Mouse (Mus musculus) left cerebral cortex, adult 8-10 months (tissue): ENCODE results near the gene Gm20388. TPM values are rescaled to one million over a fixed set of nuclear protein-coding genes. Genes with fewer than 3 reads are reported as not detected.

Experiments
- DNase-seq, 2 experiments: peaks; one replicate each; pipeline ENCODE4 v3.0.0; 2022; ENCODE audit warnings: low spot score in 2 of 2
- total RNA-seq, 4 experiments: library from RNA; stranded (reverse); gene quantifications; 2 replicates each; pipeline ENCODE4 v1.2.4; 2022

The Gm20388 gene
- total RNA-seq, 4 experiments from 2014 or later, result 10.4 to 20.8 (median 16.4) TPM

DNA sequence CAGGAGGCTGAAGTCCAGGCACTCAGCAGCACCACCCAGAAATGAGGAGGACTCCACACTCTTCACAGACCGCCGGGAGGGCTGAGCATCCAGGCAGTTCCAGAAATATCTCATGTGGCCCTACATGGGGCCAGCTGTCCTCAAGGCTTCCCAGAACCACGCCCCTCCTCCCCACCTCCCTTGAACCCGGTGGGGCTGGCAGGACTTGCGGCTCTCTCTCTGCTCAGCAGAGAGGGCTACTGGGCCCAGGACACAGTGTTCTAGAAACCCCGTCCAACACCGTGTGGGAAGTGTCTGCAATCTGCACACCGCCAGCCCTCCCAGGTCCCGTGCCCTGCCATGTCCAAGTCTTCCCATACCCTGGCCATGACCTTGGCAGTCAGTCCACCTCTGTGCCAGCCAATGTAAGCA is 1652.3 kb downstream of the Gm20388 start:
- no peak for DNase-seq

DNA sequence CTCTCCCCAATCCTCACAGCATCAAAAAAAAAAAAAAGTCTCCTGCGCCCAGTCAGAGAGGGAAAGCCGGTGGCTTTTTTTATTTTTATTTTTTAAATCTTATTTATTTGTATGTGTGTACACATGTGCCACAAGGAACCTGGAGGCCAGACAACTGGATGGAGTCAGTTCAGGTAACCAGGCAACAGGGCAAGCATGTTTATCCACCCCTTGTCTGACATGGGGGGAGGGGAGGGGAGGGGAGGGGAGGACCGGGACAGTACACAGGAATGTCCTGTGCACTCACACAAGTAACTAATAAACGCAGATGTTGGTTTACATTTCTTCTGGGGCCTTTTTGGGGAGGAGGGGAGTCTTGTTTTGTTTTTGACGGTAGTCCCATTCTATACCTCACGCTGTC is 1653.1 kb downstream of the Gm20388 start:
- no peak for DNase-seq

DNA sequence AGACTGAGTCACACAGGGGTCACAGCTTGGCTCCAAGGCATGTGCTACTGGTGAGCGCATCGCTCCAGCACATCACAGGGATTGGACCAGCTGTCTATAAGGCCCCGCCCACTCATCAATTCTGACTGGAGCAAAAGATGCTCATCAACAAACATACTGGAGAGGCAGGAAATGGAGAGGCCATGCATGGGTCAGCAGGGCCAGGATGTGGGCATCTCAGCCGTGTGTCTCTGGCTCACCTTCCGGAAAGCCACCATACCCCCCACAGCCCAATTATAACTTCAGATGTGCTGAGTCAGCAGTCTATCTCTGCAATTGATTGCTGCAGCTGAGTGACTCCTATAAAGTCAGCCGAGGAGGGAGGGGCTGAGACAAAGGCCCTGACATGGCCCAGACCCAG is 1657.7 kb downstream of the Gm20388 start:
- no peak for DNase-seq

DNA sequence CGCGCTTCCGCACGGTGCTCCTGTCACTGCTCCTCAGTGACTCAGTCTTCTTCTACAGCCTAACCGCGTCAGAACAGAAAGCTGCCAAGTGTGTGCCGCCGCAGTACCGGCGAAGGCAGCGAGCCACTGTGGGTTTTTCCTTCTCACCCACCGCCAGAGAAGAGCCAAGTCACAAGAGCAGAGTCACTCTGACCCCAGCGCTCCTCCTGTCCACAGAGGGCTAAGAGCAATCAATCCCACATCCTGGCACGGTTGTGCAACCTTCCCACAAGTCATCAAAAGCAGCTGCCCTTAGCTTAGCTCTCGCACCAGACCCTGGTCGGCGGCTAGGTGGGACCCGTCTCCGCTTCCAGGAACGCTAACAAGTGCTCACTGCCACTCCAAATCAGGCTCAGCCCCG is 1659.7 kb downstream of the Gm20388 start:
- no peak for DNase-seq

DNA sequence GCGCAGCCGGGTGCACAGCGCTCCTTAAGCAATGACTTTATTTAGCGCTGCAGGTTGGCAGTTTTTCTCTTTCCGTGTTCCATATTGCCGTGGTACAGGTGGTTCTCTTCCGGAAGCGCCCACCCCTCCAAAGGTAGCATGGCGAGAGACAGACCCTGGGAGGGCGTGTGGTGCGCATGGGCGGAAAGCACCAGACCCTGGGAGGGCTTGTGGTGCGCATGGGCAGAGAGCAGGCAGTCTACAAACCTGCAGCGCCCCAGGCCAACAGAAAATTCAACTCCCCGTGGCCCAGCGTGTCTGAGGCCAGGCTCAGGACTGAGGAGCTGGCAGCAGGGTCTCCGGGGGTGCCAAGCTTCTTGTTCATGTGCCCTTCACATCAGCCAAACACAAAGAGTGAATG is 1660.2 kb downstream of the Gm20388 start:
- no peak for DNase-seq

DNA sequence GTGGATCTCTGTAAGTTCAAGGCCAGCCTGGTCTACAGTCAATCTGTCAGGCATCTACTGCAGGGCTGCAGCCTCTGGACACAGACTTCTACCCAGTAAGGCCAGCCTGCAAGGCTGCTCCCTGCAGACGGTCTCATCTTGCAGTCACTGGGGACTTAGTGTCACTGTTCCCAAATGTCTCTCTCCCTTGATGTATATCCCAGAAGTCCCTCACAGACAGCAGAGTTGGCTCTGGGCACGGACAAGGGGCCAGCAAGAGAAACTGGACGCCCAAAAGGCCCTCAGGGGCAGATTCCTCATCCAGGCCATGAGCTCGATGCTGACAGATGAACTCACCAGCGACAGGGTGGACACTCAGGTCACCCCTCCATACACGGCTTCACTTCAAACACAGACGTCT is 1661.5 kb downstream of the Gm20388 start:
- no peak for DNase-seq

DNA sequence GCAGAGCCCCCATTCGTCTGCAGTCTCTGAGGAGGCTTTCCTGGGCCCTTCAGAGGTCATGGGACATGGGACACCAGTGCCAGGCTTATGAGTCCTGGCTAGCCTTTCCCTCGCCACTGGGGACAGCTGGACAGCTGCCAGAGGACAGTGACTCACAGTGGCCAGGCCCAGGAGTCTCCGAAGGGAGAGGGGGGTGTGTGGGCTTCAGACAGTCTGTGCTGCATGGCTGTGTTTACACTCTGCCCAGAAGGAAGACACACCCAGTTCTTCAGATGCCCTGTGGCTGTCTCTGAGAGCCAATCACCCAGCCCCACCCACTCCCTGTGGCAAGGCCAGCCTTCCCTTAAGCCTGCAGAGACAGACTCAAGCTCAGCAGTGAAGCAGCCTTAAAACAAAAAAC is 1662.6 kb downstream of the Gm20388 start:
- DNase-seq, result no peak

DNA sequence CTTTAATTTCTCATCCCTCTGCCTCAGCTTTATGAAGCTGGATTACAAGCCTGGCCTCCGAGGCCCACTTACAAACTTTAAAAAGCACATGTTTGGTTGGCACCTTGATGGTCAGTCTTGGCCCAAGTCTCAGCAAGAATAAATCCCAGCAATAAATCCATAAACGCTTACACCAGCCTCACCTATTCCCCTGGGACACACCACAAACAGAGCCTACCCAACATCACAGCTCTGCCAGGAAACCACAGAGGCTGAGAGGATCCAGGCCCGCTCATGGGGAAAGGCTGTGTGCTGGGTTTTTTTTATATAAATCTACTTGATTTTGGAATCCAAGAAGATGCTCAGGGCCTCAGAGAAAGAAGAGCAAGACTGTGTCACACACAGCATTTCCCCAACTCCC is 1665.0 kb downstream of the Gm20388 start:
- DNase-seq, result no peak

DNA sequence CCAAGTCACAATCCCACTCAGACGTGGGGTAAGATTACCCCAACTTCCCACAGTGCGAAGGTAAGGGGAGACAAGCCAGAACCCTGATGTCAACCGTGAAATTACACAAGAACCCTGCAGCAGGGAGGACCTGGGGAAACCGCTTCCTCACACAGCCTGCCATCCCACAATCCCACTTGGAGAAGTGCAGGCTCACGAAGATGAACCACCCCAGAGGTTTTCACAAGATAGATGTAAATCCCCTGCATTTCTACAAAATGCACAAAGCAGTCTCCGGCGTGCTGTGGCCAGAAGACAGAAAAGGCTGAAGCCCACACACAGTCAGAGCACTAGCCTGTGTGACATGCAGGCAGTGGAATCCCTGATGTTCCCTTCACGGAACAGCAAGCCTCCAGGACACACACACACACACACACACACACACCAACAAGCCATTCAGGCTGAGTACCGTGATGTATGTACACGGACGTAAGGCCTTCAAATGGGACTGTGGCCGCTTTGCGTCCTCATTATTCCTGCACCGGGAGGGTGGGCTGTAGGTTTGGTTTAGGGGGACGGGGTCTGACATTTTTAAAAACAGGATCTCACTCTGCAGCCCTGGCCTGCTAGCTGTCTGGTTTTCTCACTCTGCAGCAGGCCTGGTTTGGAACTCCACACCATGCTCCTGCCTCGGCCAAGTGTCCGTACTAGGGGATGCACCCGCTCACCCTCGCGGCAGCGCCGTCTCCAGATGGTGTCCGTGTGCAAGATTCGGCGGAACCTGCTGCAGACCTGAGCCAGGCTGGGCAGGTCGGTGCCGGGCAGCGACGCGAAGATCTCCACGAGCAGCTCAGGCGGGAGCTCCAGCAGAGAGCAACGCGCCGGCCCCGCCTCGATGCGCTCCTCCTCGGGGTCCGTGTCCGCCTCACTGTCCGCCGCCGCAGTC is 1667.4 kb downstream of the Gm20388 start:
- DNase-seq, result no peak

DNA sequence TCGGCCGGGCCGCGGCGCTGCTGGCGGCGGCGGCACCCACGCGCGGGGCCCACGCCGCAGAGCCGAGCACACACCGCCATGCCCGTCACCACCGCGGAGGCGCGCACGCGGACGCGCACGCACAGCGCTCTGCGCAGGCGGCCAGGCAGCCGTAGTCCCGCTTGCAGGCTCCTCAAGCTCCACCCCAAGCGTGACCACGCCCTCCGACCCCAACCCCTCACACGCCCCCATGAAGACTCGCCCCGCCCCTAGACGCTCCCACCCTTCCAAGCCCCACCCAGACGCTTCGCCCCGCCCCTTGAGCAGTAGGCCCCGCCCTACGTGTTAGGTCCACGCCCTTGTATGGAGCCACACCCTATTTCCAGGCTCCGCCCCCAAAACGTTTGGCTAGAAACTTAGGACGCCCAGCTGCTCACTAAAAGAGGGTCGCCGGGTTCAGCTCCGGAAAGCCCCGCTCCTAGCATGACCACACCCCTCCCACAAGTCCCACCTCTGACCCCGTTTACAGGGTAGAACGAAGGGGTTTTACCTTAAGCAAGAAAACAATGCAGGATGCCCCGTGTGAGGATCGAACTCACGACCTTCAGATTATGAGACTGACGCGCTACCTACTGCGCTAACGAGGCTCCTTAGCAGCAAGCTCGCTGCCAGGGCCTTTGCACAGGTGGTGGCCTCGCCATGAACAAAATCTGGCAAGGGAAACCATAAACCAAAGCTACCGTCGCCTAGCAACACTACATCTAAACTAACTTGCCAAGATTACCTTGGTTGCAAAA is 1668.2 kb downstream of the Gm20388 start, which contains the start of gene Fbxo31:
Gene Fbxo31, minus strand, starts transcription at position 131 of the 776 bp plus-strand sequence.
- DNase-seq, result peak; percentile 92 to 99

DNA sequence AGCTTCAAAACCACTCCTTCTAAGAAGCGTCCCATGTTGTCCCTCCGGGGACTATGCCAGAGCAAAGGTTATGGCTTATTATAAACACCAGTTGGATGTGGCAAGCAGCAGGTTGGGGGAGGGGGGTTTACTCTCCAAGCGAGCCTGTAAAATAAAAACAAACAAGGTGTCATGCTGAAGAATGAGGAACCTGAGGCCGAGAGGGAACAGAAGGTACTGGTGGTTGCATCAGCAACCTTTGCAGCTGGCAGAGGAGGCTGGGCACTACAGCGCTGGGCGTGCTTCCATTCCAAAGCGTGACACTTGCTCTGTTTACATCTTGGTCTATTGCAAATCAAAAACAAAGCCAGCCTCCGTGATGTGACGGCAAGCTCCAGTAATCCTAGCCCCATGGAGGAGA is 1669.8 kb downstream of the Gm20388 start:
- DNase-seq, result no peak

DNA sequence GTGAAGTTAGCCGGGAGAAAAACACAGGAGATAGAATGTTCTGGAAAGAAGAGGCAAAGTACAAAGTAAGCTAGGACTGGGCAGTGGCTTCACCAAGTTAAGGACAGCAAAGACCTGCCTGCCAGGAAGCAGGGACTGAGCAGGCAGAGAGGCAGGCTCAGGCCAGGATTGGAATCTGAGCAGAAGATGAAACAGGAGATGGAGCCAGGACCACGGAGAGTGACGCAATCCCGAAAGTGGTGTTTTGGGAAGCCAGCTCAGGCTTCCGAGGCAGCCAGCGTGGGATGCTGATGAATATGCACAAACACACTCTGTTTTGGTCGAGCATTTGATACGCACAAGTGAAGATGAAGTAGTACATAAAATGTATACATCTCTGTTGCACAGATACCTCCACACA is 1673.0 kb downstream of the Gm20388 start:
- no peak for DNase-seq

DNA sequence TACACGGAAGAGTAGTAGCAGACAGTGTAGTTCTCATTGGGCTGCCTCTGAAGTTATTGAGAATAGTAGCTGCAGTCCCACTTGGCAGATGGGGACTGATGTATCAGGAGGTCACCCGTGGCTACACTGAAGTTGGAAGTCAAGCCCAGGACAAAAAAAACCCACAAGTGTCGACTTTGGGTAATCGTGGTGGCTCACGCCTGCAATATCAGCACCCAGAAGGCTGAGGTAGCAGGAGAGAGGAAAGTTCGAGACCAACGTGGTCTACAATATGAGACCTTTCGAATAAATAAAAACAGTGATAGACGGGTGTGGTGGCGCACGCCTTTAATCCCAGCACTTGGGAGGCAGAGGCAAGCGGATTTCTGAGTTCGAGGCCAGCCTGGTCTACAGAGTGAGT is 1674.1 kb downstream of the Gm20388 start:
- no peak for DNase-seq

DNA sequence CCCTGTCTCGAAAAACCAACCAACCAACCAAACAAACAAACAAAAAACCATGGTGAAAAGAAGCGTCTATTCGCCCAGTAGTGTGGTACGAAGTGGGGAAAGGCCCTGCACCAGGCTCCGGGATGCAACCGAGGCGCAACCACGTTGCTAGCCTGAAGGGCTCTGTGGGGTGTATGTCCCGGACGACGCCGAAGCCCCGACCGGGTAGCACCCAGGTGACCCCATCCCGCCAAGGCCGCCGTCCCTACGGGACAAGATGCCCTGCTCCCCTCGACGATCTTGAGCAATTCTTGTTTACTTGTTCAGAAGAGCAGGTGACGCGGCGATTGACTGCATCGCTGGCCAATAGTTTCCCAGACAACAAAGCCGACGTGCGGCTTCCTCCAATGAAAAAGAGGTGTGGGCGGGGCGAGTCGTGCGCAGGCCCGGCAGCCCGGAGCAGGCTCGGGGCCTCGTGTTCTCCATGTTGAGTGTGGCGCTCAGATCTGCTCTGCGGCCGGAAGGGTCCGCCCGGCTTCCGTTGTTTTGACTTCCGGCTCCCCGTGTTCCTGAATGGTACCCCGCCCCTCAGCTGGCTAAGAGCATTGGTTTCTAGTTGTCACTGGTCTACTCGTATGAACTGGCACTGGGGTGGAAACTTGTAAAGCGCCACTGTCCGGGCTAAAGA is 1674.7 kb downstream of the Gm20388 start:
- peak; percentile 97 to 100 for DNase-seq

DNA sequence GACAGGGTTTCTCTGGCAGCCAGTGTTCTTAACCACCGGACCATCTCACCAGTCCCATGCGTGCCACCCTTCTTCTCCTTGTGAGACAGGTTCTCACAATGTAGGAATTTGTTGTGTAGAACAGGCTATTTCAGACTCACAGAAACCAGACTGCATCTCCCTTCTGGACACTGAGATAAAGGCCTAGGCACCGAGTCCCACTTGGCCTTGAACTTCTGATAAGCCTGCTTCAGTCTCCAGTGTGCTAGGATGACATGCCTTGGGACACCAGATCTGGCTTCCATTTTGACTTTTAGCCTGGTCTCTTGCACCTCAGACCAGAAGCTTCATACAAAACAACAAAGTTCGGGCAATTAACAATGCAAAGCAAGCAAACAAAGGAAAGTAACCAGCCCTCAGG is 1678.1 kb downstream of the Gm20388 start:
- DNase-seq, result no peak

DNA sequence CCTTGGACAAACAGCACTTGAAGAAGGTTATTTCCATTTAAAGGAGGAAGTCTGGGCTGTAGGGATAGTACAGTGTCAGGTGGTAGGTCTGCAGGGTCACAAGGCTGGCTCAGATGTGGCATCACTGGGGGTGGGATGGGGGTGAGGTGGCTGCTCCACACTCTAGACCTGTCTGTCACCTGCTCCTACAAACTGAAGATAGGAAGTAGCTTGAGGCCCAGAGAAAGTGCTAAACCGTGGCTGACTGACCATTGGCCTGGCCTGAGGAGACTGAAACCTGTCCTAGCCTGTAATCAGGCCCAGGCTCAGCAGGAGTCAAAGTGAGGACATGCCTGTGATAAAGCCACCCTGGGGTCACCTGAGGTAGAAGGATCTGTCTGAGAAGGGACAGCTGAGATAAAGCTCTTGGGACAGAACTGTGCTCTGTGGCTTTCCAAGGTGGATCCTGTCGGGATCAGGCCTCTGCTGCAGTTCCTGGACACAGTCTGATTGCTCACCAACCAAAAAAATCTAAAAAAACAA is 1678.6 kb downstream of the Gm20388 start:
- DNase-seq, result no peak

DNA sequence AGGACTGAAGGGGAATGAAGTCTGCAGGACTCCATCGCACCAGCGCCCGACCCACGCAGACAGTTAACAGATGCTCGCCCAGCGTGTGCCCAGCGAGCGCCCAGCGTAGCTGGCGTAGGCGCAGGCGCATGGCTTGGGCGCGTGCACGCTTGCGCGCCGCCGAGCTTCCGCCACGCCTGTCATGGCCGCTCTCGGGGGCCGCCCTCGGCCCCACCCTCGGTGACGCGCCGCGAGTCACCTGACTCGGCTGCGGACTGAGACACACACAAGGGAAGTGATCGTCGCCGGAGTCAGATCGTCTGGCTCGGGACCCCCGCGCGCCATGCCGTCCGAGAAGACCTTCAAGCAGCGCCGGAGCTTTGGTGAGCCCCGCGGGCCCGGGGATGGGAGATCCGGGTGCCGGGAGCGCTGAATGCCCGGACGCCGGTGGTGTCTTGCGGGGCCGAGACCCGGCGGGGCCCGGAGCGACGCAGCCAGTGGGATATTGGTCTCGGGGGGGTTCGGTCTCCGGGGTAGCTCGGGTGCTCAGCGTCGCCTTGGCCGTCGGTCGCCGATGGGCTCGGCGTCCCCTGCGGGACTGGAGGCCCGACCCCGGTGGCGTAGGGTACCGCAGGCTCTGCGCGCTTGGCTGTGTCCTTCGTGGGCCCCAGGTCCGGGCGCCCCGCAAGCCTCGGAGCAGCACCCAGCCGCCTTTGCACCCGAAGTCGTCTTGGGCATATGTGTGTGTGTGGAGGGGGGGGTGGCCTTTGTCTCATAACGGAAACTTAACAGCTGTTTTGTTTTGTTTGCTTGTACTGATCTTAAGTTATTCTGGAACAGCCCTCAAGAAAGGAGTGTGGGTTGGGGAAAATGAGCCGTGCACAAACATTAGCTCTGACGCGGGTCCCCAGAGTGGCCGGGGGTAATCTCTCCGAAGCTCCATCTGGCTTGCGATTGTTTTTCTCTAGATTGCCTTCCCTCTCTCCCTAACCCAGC is 1679.8 kb downstream of the Gm20388 start, which contains the start of gene Map1lc3b:
Gene Map1lc3b, plus strand, starts transcription at position 159 of the 975 bp plus-strand sequence.
- DNase-seq, result peak; percentile 93 to 95

DNA sequence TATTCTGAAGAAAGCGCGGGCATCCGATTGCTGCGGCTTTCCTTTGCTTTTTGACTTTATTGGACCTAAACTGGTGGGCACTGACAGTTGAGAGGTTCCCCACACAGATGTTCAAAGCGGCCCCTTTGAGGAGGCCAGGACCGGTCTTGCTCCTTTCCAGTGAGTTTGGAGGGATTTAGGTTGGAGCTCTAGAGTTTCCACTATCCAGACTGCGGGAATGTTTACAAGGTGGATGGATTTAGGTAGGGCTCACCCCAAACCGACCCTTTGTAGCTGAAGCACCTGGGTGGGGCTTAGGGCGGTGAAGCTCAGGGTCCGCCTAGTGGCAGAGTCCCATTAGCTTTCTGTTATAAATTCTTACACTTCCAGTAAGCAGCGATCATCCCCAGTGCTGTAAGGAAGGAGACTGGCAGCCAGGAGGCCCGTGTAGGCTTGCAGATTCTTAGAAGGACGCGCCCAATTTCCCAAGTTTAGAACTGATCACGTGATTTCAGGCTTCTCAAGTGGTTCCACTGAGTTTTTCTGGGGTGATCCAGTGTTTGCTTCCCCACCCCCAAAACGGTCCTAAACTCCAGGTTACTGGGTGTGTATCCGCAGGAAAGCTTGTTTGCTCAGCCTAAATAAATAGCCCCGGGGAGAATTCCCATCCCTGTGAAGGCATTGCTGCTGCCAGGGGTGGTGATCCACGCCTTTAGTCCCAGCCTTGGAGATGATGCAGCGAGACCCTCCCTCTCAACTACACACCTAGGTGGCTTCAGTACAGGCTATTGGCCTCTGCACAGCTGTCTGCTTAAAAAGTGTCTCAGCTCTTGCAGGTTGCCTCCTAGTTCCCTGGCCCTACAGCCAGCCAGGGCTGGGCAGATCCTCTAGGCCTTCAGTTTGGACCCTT is 1680.8 kb downstream of the Gm20388 start:
- no peak for DNase-seq

DNA sequence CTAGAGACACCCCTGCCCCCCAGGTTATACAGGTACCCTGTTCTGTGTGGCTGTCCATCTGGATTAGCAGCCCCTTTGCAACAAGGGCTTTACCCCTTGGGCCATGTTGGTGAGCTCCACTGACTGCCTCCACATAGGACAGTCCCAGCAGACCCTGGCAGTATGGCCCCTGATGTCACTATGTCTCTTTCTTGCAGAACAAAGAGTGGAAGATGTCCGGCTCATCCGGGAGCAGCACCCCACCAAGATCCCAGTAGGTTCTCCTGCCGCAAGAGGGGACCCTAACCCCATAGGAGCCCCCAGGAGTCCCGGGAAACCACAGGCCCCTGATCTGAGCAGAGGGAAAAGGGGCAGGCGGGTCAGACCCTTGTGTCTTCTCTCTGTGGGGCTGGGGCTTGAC is 1682.7 kb downstream of the Gm20388 start:
- no peak for DNase-seq
